Comparison of ENCODE assay signal across 13 mouse cellular contexts in the genomic region with DNA sequence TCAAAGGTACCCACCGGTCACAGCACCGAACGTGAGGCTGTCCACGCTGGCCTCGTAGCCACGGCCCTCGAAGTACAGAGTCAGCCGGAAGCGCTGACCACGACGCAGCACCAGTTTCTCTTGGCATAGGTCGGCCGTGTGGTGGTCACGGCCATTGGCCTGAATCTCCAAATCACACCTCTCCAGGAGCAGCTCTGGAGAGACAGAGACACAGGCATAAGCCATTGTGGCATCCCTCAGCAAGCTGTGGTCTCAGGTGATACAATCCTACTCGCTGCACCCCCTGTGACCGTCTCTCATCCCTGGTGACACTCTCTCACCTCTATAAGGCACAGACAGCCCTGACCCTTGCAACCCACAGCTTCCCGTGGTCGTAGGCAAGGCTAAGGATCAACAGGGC. TPM values are rescaled to one million over a fixed set of nuclear protein-coding genes. Genes with fewer than 3 reads are reported as not detected.
DNase-seq lines count a peak whose midpoint lies in the region; ATAC-seq and TF ChIP-seq lines count a peak whose summit lies in the region.
"Had no signal": no experiment of that assay in that cellular context is flagged by ENCODE, and none has a peak within 500 bp of the region (broad histone marks: within the 10 kb centered on the region; RNA-seq: fewer than 3 reads in every experiment).

No protein-coding gene starts in this region.

- H3K4me1 ChIP-seq in liver, adult 2 months (ENCODE audit: control insufficient read depth, insufficient read depth, low read length): peaks cover 35% of the 10 kb centered on the region
- H3K4me1 ChIP-seq in heart, embryonic 16.5 days (ENCODE audit: control insufficient read depth, insufficient read depth, low read length): peaks cover 60% of the 10 kb centered on the region
- H3K4me1 ChIP-seq in liver, embryonic 15.5 days (replicated peaks): peaks cover 85% of the 10 kb centered on the region

- H3K36me3 ChIP-seq in liver, adult 2 months (ENCODE audit: control insufficient read depth, insufficient read depth, low read length): peaks cover 6% of the 10 kb centered on the region; the same call in 1 of the 2 replicates
- H3K36me3 ChIP-seq in heart, embryonic 16.5 days (ENCODE audit: control insufficient read depth, insufficient read depth): peaks cover 12% of the 10 kb centered on the region; the same call in 1 of the 2 replicates
- peaks cover 56% of the 10 kb centered on the region for H3K36me3 ChIP-seq in liver, embryonic 15.5 days (replicated peaks)
- H3K36me3 ChIP-seq: limb, embryonic 15.5 days; midbrain, embryonic 13.5 days had no signal

- H3K9me3 ChIP-seq in heart, embryonic 16.5 days (replicated peaks; ENCODE audit: control insufficient read depth, low read length): no peaks in the 10 kb centered on the region
- no peaks in the 10 kb centered on the region for H3K9me3 ChIP-seq in liver, embryonic 15.5 days (replicated peaks)
- H3K9me3 ChIP-seq: limb, embryonic 15.5 days; midbrain, embryonic 13.5 days had no signal

- H3K79me2 ChIP-seq in liver, adult 2 months (ENCODE audit: control insufficient read depth, insufficient read depth, low read length): peaks cover 12% of the 10 kb centered on the region; the same call in 1 of the 2 replicates

- peak overlapping the region; percentile 7; the same call in 1 of the 2 replicates for H3K9ac ChIP-seq in liver, adult 2 months (ENCODE audit: low read depth, low read length)
- H3K9ac ChIP-seq in heart, embryonic 16.5 days (ENCODE audit: low read length): peak overlapping the region; percentile 53
- H3K9ac ChIP-seq in liver, embryonic 15.5 days: peak overlapping the region; percentile 94
- H3K9ac ChIP-seq: limb, embryonic 15.5 days; midbrain, embryonic 13.5 days had no signal

- ATAC-seq in heart, embryonic 16.5 days (replicated peaks; ENCODE audit: extremely low read depth, insufficient read depth, low FRiP score): no peak
- no peak for ATAC-seq in liver, embryonic 15.5 days (ENCODE audit: insufficient read depth)
- ATAC-seq: midbrain, embryonic 13.5 days had no signal

- no peak overlapping the region for H3K4me3 ChIP-seq in liver, adult 2 months (ENCODE audit: insufficient read depth, low read depth, low read length)
- H3K4me3 ChIP-seq in heart, embryonic 16.5 days (ENCODE audit: low read length): peak overlapping the region; percentile 70
- H3K4me3 ChIP-seq in liver, embryonic 15.5 days (replicated peaks): peak overlapping the region; percentile 90
- H3K4me3 ChIP-seq: limb, embryonic 15.5 days; midbrain, embryonic 13.5 days had no signal

- WGBS in liver, adult 2 months: 88% methylated on average over 18 of the region's 18 CpGs
- WGBS in heart, embryonic 16.5 days: 76% methylated on average over 18 of the region's 18 CpGs
- 71% methylated on average over 18 of the region's 18 CpGs for WGBS in liver, embryonic 15.5 days (ENCODE audit: insufficient replicate concordance)

- no peaks in the 10 kb centered on the region for H3K27me3 ChIP-seq in liver, adult 2 months (ENCODE audit: control insufficient read depth, insufficient read depth, low read length)
- no peaks in the 10 kb centered on the region for H3K27me3 ChIP-seq in heart, embryonic 16.5 days (ENCODE audit: control insufficient read depth, insufficient read depth, low read length)
- no peaks in the 10 kb centered on the region for H3K27me3 ChIP-seq in liver, embryonic 15.5 days

- peak; percentile 92 for DNase-seq in heart, adult 11 months
- DNase-seq in heart, postnatal 4 days: no peak
- DNase-seq in liver, adult 2 months (ENCODE audit: extremely low read depth, low read depth, low spot score): no peak
- no peak for DNase-seq in liver
- DNase-seq in cerebellum, postnatal 10 days: no peak
- DNase-seq in right cerebral cortex, postnatal 10 days (ENCODE audit: low spot score in 2 of 2): no peak
- DNase-seq: cerebellum, postnatal 36 days; gastrocnemius, postnatal 14 days; thymus, postnatal 14 days had no signal

- TF ChIP-seq POLR2A in liver, adult 2 months (IDR thresholded peaks at IDR 0.05; ENCODE audit: extremely low read depth, insufficient read depth, low read length): no peak

- no peak overlapping the region for H3K27ac ChIP-seq in liver, adult 2 months (replicated peaks; ENCODE audit: insufficient read depth, low read depth, low read length)
- H3K27ac ChIP-seq in heart, embryonic 16.5 days (ENCODE audit: low read length): peak overlapping the region; percentile 92
- H3K27ac ChIP-seq in liver, embryonic 15.5 days (replicated peaks): peak overlapping the region; percentile 97
- H3K27ac ChIP-seq: limb, embryonic 15.5 days; midbrain, embryonic 13.5 days had no signal

- H3K4me2 ChIP-seq in heart, embryonic 16.5 days (ENCODE audit: low read depth, low read length): peak overlapping the region; percentile 74
- H3K4me2 ChIP-seq in liver, embryonic 15.5 days: peak overlapping the region; percentile 81
- H3K4me2 ChIP-seq: limb, embryonic 15.5 days; midbrain, embryonic 13.5 days had no signal

- no peak for TF ChIP-seq CTCF in liver, adult 2 months (IDR thresholded peaks at IDR 0.05; ENCODE audit: low read depth, low read length)

RNA-seq across cellular contexts. Expression of a gene that starts 3.3 kb away (rescaled TPM):
- 100 to 1,000 TPM; 254 to 273 TPM for total RNA-seq in heart, postnatal 4 days (2021)
- total RNA-seq in liver, adult 2 months (2014; rRNA removed): 68.3 and 101 TPM in 2 replicates
- polyA plus RNA-seq in liver, adult 2 months (2012; rRNA removed): 91.7 and 93.5 TPM in 2 replicates
- polyA plus RNA-seq in heart, embryonic 16.5 days (2015; fragmentation: Nextera tagmentation; extraction: Ambion mirVana): 226 and 256 TPM in 2 replicates
- polyA plus RNA-seq in liver, embryonic 15.5 days (2015; fragmentation: Nextera tagmentation; extraction: Ambion mirVana): 67.7 and 77.8 TPM in 2 replicates

Comparison
In these comparisons a context has a peak if more than half of its experiments do, and no peak if none do; other contexts are left out.
1. H3K9ac ChIP-seq: peak in every context shown above with its lines; median percentile 94 in liver, embryonic 15.5 days; 53 in heart, embryonic 16.5 days; 7 in liver, adult 2 months.